ENCODE assay signal across 14 mouse cellular contexts in the genomic region with DNA sequence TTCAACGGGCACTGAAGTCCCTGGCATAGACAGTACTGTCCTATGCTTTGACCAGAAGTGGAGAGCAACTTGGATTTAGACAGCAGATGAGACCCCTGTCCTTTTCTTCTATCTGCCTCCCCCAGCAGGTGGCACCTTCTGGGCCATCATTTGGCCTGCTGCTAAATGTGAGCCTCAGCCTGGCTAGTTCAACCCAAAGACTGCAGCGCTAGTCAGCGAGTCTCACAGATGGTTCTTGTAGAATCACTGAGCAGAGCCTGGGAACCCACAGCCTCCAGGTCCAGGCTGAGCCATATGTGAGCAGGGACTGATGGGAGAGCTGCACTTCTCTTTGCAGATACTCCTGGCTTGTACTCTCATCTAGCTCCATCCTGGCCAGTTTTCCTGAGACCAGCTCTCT. TPM values are rescaled to one million over a fixed set of nuclear protein-coding genes. Genes with fewer than 3 reads are reported as not detected.
DNase-seq lines count a peak whose midpoint lies in the region; ATAC-seq and TF ChIP-seq lines count a peak whose summit lies in the region.
"Had no signal": no experiment of that assay in that cellular context is flagged by ENCODE, and none has a peak within 500 bp of the region (broad histone marks: within the 10 kb centered on the region; RNA-seq: fewer than 3 reads in every experiment).

No protein-coding gene starts in this region.

- no peak for ATAC-seq in hindbrain, embryonic 14.5 days (ENCODE audit: low FRiP score)
- no peak for ATAC-seq in neural tube, embryonic 14.5 days (ENCODE audit: low read depth)
- ATAC-seq: Patski had no signal

- peak overlapping the region; percentile 81 for H3K4me2 ChIP-seq in hindbrain, embryonic 14.5 days (replicated peaks)
- peak overlapping the region; percentile 80 for H3K4me2 ChIP-seq in neural tube, embryonic 14.5 days (ENCODE audit: low read depth, low read length)
- H3K4me2 ChIP-seq: limb, embryonic 15.5 days had no signal

- H3K9ac ChIP-seq in hindbrain, embryonic 14.5 days: peak overlapping the region; percentile 79
- H3K9ac ChIP-seq in neural tube, embryonic 14.5 days (replicated peaks; ENCODE audit: low read depth, low read length): no peak overlapping the region
- H3K9ac ChIP-seq: heart, embryonic 15.5 days; limb, embryonic 15.5 days had no signal

- WGBS in hindbrain, embryonic 14.5 days: 49% methylated on average over 3 of the region's 3 CpGs
- WGBS in neural tube, embryonic 14.5 days: 63% methylated on average over 3 of the region's 3 CpGs

- TF ChIP-seq CTCF in left cerebral cortex, adult 2 months (IDR thresholded peaks at IDR 0.05): peak; percentile 19; the same call in 1 of the 2 replicates
- no peak for TF ChIP-seq CTCF in cortical plate, adult 2 months (IDR thresholded peaks at IDR 0.05; ENCODE audit: extremely low read depth, insufficient read depth, low read length)

- peak overlapping the region; percentile 92 for H3K27ac ChIP-seq in left cerebral cortex, adult 2 months
- peak overlapping the region; percentile 30; the same call in 1 of the 2 replicates for H3K27ac ChIP-seq in cortical plate, adult 2 months (ENCODE audit: insufficient read depth, low read length)
- no peak overlapping the region for H3K27ac ChIP-seq in hindbrain, embryonic 14.5 days
- no peak overlapping the region for H3K27ac ChIP-seq in neural tube, embryonic 14.5 days (ENCODE audit: low read depth, low read length)
- H3K27ac ChIP-seq: heart, embryonic 15.5 days; limb, embryonic 15.5 days; macrophage had no signal

- no peak for DNase-seq in left cerebral cortex, adult 2 months (ENCODE audit: extremely low spot score in 1 of 2, low spot score in 2 of 2)
- no peak for DNase-seq in left cerebral cortex, postnatal 14 days (ENCODE audit: low spot score in 2 of 2)
- no peak for DNase-seq in hindbrain, embryonic 14.5 days (ENCODE audit: low spot score)
- DNase-seq in frontal cortex, postnatal 25 days (ENCODE audit: low spot score in 2 of 2): no peak
- DNase-seq in adrenal gland, adult 18-20 months (ENCODE audit: low spot score in 2 of 2): no peak
- no peak for DNase-seq in MN1 (ENCODE audit: low spot score)
- DNase-seq: adrenal gland, postnatal 25 days; kidney, adult 2 months had no signal

- no peaks in the 10 kb centered on the region for H3K9me3 ChIP-seq in hindbrain, embryonic 14.5 days (ENCODE audit: control insufficient read depth, low read length)
- H3K9me3 ChIP-seq in neural tube, embryonic 14.5 days (ENCODE audit: control insufficient read depth, low read length): no peaks in the 10 kb centered on the region
- H3K9me3 ChIP-seq: heart, embryonic 15.5 days; limb, embryonic 15.5 days had no signal

- H3K27me3 ChIP-seq in hindbrain, embryonic 14.5 days (ENCODE audit: control insufficient read depth, insufficient read depth, low read length): no peaks in the 10 kb centered on the region
- H3K27me3 ChIP-seq in neural tube, embryonic 14.5 days (ENCODE audit: control insufficient read depth, insufficient read depth, low read length): 0 out of 2 replicates have a peak, but pooled peaks cover 2% of the 10 kb centered on the region

- no peak for TF ChIP-seq POLR2A in cortical plate, adult 2 months (IDR thresholded peaks at IDR 0.05; ENCODE audit: extremely low read depth, insufficient read depth, low read length)

- intact Hi-C loops in left cerebral cortex, adult 2 months (cut with DNase I): loop anchor here (5.0 kb wide), 2 partner anchors 315 to 405 kb away; no protein-coding TSS in a partner anchor
- intact Hi-C loops in left cerebral cortex, postnatal 14 days (cut with DNase I): loop anchor here (5.0 to 10.0 kb wide), 2 partner anchors 270 to 408 kb away; no protein-coding TSS in a partner anchor

- no peaks in the 10 kb centered on the region for H3K36me3 ChIP-seq in hindbrain, embryonic 14.5 days (replicated peaks; ENCODE audit: control insufficient read depth, insufficient read depth)
- H3K36me3 ChIP-seq in neural tube, embryonic 14.5 days (ENCODE audit: control insufficient read depth, insufficient read depth, low read length): no peaks in the 10 kb centered on the region
- H3K36me3 ChIP-seq: heart, embryonic 15.5 days; limb, embryonic 15.5 days had no signal

- peak overlapping the region; percentile 82 for H3K4me3 ChIP-seq in left cerebral cortex, adult 2 months
- peak overlapping the region; percentile 32 for H3K4me3 ChIP-seq in cortical plate, adult 2 months (ENCODE audit: insufficient read depth, low read length)
- peak overlapping the region; percentile 72 for H3K4me3 ChIP-seq in hindbrain, embryonic 14.5 days (replicated peaks; ENCODE audit: low read length)
- H3K4me3 ChIP-seq in neural tube, embryonic 14.5 days (ENCODE audit: low read depth, low read length): peak overlapping the region; percentile 93
- H3K4me3 ChIP-seq: limb, embryonic 15.5 days had no signal

- H3K4me1 ChIP-seq in cortical plate, adult 2 months (ENCODE audit: control insufficient read depth, insufficient read depth, low read length): peaks cover 1% of the 10 kb centered on the region; the same call in 1 of the 2 replicates
- peaks cover 55% of the 10 kb centered on the region for H3K4me1 ChIP-seq in hindbrain, embryonic 14.5 days (replicated peaks; ENCODE audit: control insufficient read depth, insufficient read depth, low read length)
- peaks cover 15% of the 10 kb centered on the region; the same call in 1 of the 2 replicates for H3K4me1 ChIP-seq in neural tube, embryonic 14.5 days (ENCODE audit: control insufficient read depth, insufficient read depth, low read length)

RNA-seq across cellular contexts. Expression of a gene that starts 2.9 kb away (rescaled TPM):
- total RNA-seq in left cerebral cortex, adult 2 months (2021): 10 to 100 TPM; 53.9 to 60.1 TPM
- total RNA-seq in left cerebral cortex, postnatal 14 days (2021): 10 to 100 TPM; 55.1 to 61.9 TPM
- 66.6 TPM in 2 replicates for polyA plus RNA-seq in cortical plate, adult 2 months (2012; rRNA removed)
- 55.1 and 61.2 TPM in 2 replicates for polyA plus RNA-seq in hindbrain, embryonic 14.5 days (2014; fragmentation: Nextera tagmentation; extraction: Ambion mirVana)
- 42.4 and 44.1 TPM in 2 replicates for polyA plus RNA-seq in neural tube, embryonic 14.5 days (2014; fragmentation: Nextera tagmentation; extraction: Ambion mirVana)
- 1 to 10 TPM; 2.9 to 4.3 TPM for total RNA-seq in adrenal gland, adult 18-20 months (2021)
- polyA plus RNA-seq: macrophage had no signal

Comparison
In these comparisons a context has a peak if more than half of its experiments do, and no peak if none do; other contexts are left out.
1. H3K27ac ChIP-seq: peak in left cerebral cortex, adult 2 months (single experiment) and cortical plate, adult 2 months (single experiment); none in hindbrain, embryonic 14.5 days (single experiment) and neural tube, embryonic 14.5 days (single experiment).
2. H3K4me3 ChIP-seq: peak in every context shown above with its lines; median percentile 93 in neural tube, embryonic 14.5 days; 82 in left cerebral cortex, adult 2 months; 72 in hindbrain, embryonic 14.5 days; 32 in cortical plate, adult 2 months.
3. RNA of a gene that starts 2.9 kb away (total RNA-seq): 55.1 to 61.9 TPM in left cerebral cortex, postnatal 14 days and 53.9 to 60.1 TPM in left cerebral cortex, adult 2 months; 2.9 to 4.3 TPM in adrenal gland, adult 18-20 months; every median in the first group is over 10 times any median in the second.